Mouse (Mus musculus) heart, embryonic 15.5 days (tissue): Measurements from ENCODE around the gene Hist1h2bj. TPM values are rescaled to one million over a fixed set of nuclear protein-coding genes. Genes with fewer than 3 reads are reported as not detected.
"Not testable (repeated sequence)": the region's sequence is repeated elsewhere in the genome, so short reads cannot be mapped to it uniquely, and the experiment has no call there.

Experiments
- ATAC-seq: fragments of 200-750 bp; cut with Nextera tagmentation; replicated peaks from 2 replicates; pipeline ENCODE4 v1.8.0; 2017; ENCODE audit warnings: low read depth, moderate TSS enrichment; ENCODE audit not compliant: insufficient number of reproducible peaks, insufficient read depth, low FRiP score
- H3K27ac ChIP-seq: fragments of 300-500 bp; sonication (generic); 2 replicates; pipeline ENCODE4 v1.5.1; 2015; ENCODE audit warnings: mild to moderate bottlenecking, inconsistent platforms
- H3K27me3 ChIP-seq: fragments of 300-500 bp; sonication (generic); 2 replicates; pipeline ENCODE4 v1.6.1; 2015; ENCODE audit warnings: inconsistent platforms
- H3K36me3 ChIP-seq: fragments of 300-500 bp; sonication (generic); 2 replicates; pipeline ENCODE4 v1.6.1; 2015; ENCODE audit warnings: mild to moderate bottlenecking, inconsistent platforms
- H3K4me1 ChIP-seq: fragments of 300-500 bp; sonication (generic); replicated peaks from 2 replicates; pipeline ENCODE4 v1.6.1; 2015; ENCODE audit warnings: inconsistent platforms
- H3K4me2 ChIP-seq: fragments of 300-500 bp; sonication (generic); 2 replicates; pipeline ENCODE4 v1.6.1; 2015; ENCODE audit warnings: inconsistent platforms, mild to moderate bottlenecking, moderate library complexity
- H3K4me3 ChIP-seq: fragments of 300-500 bp; sonication (generic); 2 replicates; pipeline ENCODE4 v1.5.1; 2015; ENCODE audit warnings: mild to moderate bottlenecking, inconsistent platforms
- H3K9ac ChIP-seq: fragments of 300-500 bp; sonication (generic); 2 replicates; pipeline ENCODE4 v1.6.1; 2015; ENCODE audit warnings: mild to moderate bottlenecking, inconsistent platforms
- H3K9me3 ChIP-seq: fragments of 300-500 bp; sonication (generic); replicated peaks from 2 replicates; pipeline ENCODE4 v1.6.1; 2016; ENCODE audit warnings: inconsistent platforms
- WGBS: fragments of 180-500 bp; shearing (Covaris S2); methylation state at CpG from one replicate; pipeline ENCODE4 v1.1.7; 2015; ENCODE audit warnings: mixed read lengths; 5-methylcytosine and 5-hydroxymethylcytosine counted together
- polyA plus RNA-seq: library from polyadenylated mRNA; unstranded; fragments of >200 nt; fragmentation: Nextera tagmentation; extraction: Ambion mirVana; gene quantifications from 2 replicates; pipeline ENCODE4 v1.2.1, GENCODE M21; 2015

The Hist1h2bj gene
- 2.8 and 5.8 TPM in 2 replicates for polyA plus RNA-seq

- H3K27me3 ChIP-seq, H3K36me3 ChIP-seq, H3K9me3 ChIP-seq: not testable (repeated sequence)
- Histone ChIP-seq H3K4me2 (peak within 1 kb of the TSS; percentile 69), H3K9ac (peak within 1 kb of the TSS; percentile 54), H3K4me3 (peak within 1 kb of the TSS; percentile 46), H3K4me1 (peaks cover 24% of the 10 kb centered on the region), H3K27ac (peak within 1 kb of the TSS; percentile 86)
- under 1% methylated on average over 46 of the region's 80 CpGs for WGBS
- ATAC-seq: peak; percentile 89
Measured at GRCm38 (mm10) chr13:22042568-22043502, at the start of gene Hist1h2bj, which contains the start of gene Hist1h2ag. Gene Hist1h2bj (plus strand): TSS chr13:22043214. Gene Hist1h2ag (minus strand): TSS chr13:22042944.

- no peak for ATAC-seq
- WGBS: 4% methylated on average over 22 of the region's 22 CpGs
- Histone ChIP-seq H3K4me3 (no peak overlapping the region), H3K4me1 (peaks cover 19% of the 10 kb centered on the region), H3K4me2 (peak overlapping the region; percentile 62), H3K27me3 (peaks cover 44% of the 10 kb centered on the region), H3K36me3 (no peaks in the 10 kb centered on the region), H3K27ac (no peak overlapping the region), H3K9ac (no peak overlapping the region), H3K9me3 (no peaks in the 10 kb centered on the region)
Measured at GRCm38 (mm10) chr13:21993957-21994738, 48.9 kb upstream of the Hist1h2bj start.

GRCm38 (mm10) chr13:21994896-21995295, 48.1 kb upstream of the Hist1h2bj start:
- WGBS: 5% methylated on average over 8 of the region's 8 CpGs
- Histone ChIP-seq H3K4me2 (peak overlapping the region; percentile 62), H3K4me1 (peaks cover 19% of the 10 kb centered on the region), H3K27ac (no peak overlapping the region), H3K9me3 (no peaks in the 10 kb centered on the region), H3K4me3 (peak overlapping the region; percentile 50), H3K36me3 (no peaks in the 10 kb centered on the region), H3K27me3 (peaks cover 52% of the 10 kb centered on the region), H3K9ac (no peak overlapping the region)
- no peak for ATAC-seq

GRCm38 (mm10) chr13:21995331-21995914, 47.6 kb upstream of the Hist1h2bj start:
- Histone ChIP-seq H3K4me3 (peak overlapping the region; percentile 50), H3K9me3 (no peaks in the 10 kb centered on the region), H3K27me3 (peaks cover 57% of the 10 kb centered on the region), H3K27ac (no peak overlapping the region), H3K4me2 (peak overlapping the region; percentile 62), H3K9ac (peak overlapping the region; percentile 34; the same call in 1 of the 2 replicates), H3K36me3 (no peaks in the 10 kb centered on the region), H3K4me1 (peaks cover 19% of the 10 kb centered on the region)
- ATAC-seq: 0 out of 2 replicates have a peak, but pooled peaks have one; percentile 31
- WGBS: under 1% methylated on average over 21 of the region's 21 CpGs

- no peak overlapping the region for H3K27ac ChIP-seq
- 3% methylated on average over 12 of the region's 12 CpGs for WGBS
- ATAC-seq: no peak
- no peaks in the 10 kb centered on the region for H3K9me3 ChIP-seq
- H3K36me3 ChIP-seq: no peaks in the 10 kb centered on the region
- H3K9ac ChIP-seq: no peak overlapping the region
- H3K4me3 ChIP-seq: peak overlapping the region; percentile 50
- H3K4me1 ChIP-seq: peaks cover 19% of the 10 kb centered on the region
- H3K4me2 ChIP-seq: peak overlapping the region; percentile 62
- peaks cover 65% of the 10 kb centered on the region for H3K27me3 ChIP-seq
Measured at GRCm38 (mm10) chr13:21996101-21996839, 46.7 kb upstream of the Hist1h2bj start.

- no peaks in the 10 kb centered on the region for H3K36me3 ChIP-seq
- H3K9ac ChIP-seq: no peak overlapping the region
- H3K27me3 ChIP-seq: peaks cover 70% of the 10 kb centered on the region
- no peak for ATAC-seq
- peak overlapping the region; percentile 35 for H3K4me3 ChIP-seq
- H3K9me3 ChIP-seq: no peaks in the 10 kb centered on the region
- peak overlapping the region; percentile 62 for H3K4me2 ChIP-seq
- H3K27ac ChIP-seq: no peak overlapping the region
- WGBS: 2% methylated on average over 13 of the region's 13 CpGs
- H3K4me1 ChIP-seq: peaks cover 19% of the 10 kb centered on the region
Measured at GRCm38 (mm10) chr13:21996840-21997185, 46.2 kb upstream of the Hist1h2bj start.

GRCm38 (mm10) chr13:21997201-21997820, 45.7 kb upstream of the Hist1h2bj start:
- Histone ChIP-seq H3K27me3 (peaks cover 75% of the 10 kb centered on the region), H3K4me3 (peak overlapping the region; percentile 35), H3K4me1 (peaks cover 19% of the 10 kb centered on the region), H3K4me2 (peak overlapping the region; percentile 62), H3K36me3 (no peaks in the 10 kb centered on the region), H3K9me3 (no peaks in the 10 kb centered on the region), H3K27ac (no peak overlapping the region), H3K9ac (no peak overlapping the region)
- WGBS: 4% methylated on average over 21 of the region's 21 CpGs
- ATAC-seq: no peak

- ATAC-seq: no peak
- Histone ChIP-seq H3K36me3 (no peaks in the 10 kb centered on the region), H3K4me1 (peaks cover 19% of the 10 kb centered on the region), H3K9ac (no peak overlapping the region), H3K4me3 (peak overlapping the region; percentile 35; the same call in 1 of the 2 replicates), H3K9me3 (no peaks in the 10 kb centered on the region), H3K27ac (no peak overlapping the region), H3K27me3 (peaks cover 78% of the 10 kb centered on the region), H3K4me2 (peak overlapping the region; percentile 62; the same call in 1 of the 2 replicates)
- WGBS: 12% methylated on average over 4 of the region's 4 CpGs
Measured at GRCm38 (mm10) chr13:21997821-21998220, 45.2 kb upstream of the Hist1h2bj start.

- H3K27me3 ChIP-seq: peaks cover 81% of the 10 kb centered on the region
- no peak overlapping the region for H3K9ac ChIP-seq
- no peak overlapping the region for H3K4me3 ChIP-seq
- no peaks in the 10 kb centered on the region for H3K36me3 ChIP-seq
- H3K27ac ChIP-seq: no peak overlapping the region
- peaks cover 19% of the 10 kb centered on the region for H3K4me1 ChIP-seq
- 42% methylated on average over 3 of the region's 3 CpGs for WGBS
- H3K9me3 ChIP-seq: no peaks in the 10 kb centered on the region
- no peak for ATAC-seq
- no peak overlapping the region for H3K4me2 ChIP-seq
Measured at GRCm38 (mm10) chr13:21998412-21998811, 44.6 kb upstream of the Hist1h2bj start.

- H3K36me3 ChIP-seq: no peaks in the 10 kb centered on the region
- ATAC-seq: no peak
- H3K4me2 ChIP-seq: no peak overlapping the region
- WGBS: 41% methylated on average over 4 of the region's 4 CpGs
- no peaks in the 10 kb centered on the region for H3K9me3 ChIP-seq
- H3K27me3 ChIP-seq: peaks cover 85% of the 10 kb centered on the region
- H3K4me1 ChIP-seq: peaks cover 19% of the 10 kb centered on the region
- H3K9ac ChIP-seq: no peak overlapping the region
- no peak overlapping the region for H3K4me3 ChIP-seq
- H3K27ac ChIP-seq: no peak overlapping the region
Measured at GRCm38 (mm10) chr13:21999147-21999546, 43.9 kb upstream of the Hist1h2bj start.
